Mouse (Mus musculus) embryonic fibroblast, embryonic 13.5 days (primary cell): ENCODE data around the gene C130026I21Rik.
"Not testable (repeated sequence)": the region's sequence is repeated elsewhere in the genome, so short reads cannot be mapped to it uniquely, and the experiment has no call there.

Experiments used
- CTCF ChIP-seq: IDR thresholded peaks from 2 replicates; pipeline ENCODE4 v1.5.1; 2011; ENCODE audit warnings: mild to moderate bottlenecking, control low read depth, low read length, moderate library complexity, borderline replicate concordance; ENCODE audit not compliant: insufficient read depth
- POLR2A ChIP-seq: IDR thresholded peaks from 2 replicates; pipeline ENCODE4 v1.6.1; 2011; ENCODE audit warnings: low read depth, mild to moderate bottlenecking, control low read depth, low read length, moderate library complexity

GRCm38 (mm10) chr1:85073099-85073498 is 197.3 kb downstream of the C130026I21Rik start:
- TF ChIP-seq POLR2A, CTCF: not testable (repeated sequence)
